Mouse (Mus musculus) adrenal gland, postnatal 10 days (tissue): Measurements from ENCODE around the gene Elmo2. TPM values are rescaled to one million over a fixed set of nuclear protein-coding genes. Genes with fewer than 3 reads are reported as not detected.

ENCODE experiments used
- DNase-seq: peaks from one replicate; pipeline ENCODE4 v3.0.0; 2021; ENCODE audit warnings: mixed read lengths
- total RNA-seq, 2 experiments: library from RNA; stranded (reverse); gene quantifications; 2 replicates each; pipeline ENCODE4 v1.2.3; 2021

The Elmo2 gene
- total RNA-seq, 2 experiments from 2014 or later = 27.0 to 34.7 TPM

DNA sequence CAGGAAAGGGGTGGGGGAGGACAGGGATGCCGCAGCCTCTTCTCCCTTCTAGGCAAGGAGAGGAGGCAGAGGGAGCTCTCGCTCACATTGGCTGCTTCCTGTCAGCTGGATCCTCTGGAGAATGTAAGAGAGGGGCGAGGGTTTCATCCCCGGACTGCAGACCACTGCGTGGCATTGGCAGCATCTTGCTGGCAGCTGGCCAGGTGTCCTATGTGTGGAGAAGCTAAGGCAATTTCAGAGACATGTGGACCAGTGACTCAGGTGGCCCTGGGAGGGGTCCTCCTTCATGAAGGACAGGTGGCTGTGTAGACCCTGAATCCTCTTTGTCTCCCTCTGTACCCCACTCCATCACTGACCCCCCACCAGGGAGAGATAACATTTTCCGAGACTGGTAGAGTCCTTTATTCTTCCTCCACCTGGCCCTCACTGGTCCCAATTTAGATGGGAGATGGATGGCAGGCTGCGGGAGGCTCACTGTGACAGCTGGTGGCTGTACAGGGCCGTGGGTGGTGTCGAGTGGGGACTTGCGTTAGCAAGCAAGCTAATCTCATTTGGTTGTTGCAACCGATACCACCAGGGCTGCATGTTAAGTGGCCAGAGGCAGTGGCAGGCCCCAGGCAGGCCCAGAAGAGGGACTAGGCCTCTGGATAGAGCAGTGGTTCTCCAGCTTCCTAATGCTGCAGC, 69.0 kb downstream of the Elmo2 start:
- DNase-seq = no peak

DNA sequence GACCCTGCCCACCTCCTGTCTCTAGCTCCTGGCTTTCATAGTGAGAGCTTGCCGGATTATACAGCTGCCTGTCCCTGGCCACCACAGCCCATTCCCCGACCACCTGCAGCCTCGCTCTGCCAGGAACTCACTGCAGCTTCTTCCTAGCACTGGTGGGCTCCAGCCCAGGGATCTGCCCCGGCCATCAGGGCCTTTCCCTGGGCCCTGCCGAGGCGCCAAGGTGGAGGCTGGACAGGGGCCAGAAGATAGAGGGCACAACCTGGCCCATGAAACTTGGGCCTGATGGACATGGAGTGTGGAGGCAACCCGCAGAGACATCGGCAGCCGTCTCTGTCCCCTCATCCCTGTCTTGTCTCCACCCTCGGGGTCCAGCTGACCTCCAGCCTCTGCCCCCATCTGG, 70.1 kb downstream of the Elmo2 start:
- DNase-seq = no peak

DNA sequence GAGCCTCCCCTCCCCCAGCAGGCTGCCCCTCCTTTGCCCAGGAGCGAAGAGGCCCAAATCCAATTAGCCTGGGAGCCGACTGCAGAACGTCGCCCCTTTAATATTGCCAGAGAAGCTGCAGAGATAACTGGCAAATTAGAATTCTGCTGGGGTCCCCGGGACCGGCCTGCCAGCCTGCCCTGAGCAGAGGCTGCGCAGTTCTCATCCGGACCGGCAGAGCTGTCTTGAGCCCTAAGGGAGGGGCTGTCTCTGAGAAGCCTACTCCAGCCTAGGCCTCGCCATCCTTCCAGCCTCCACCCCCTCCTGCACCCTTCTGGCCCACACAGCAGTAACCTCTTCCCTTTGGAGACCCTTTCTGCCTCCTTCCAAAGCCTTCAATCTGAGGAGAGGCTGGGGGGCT, 72.4 kb downstream of the Elmo2 start:
- DNase-seq = no peak

DNA sequence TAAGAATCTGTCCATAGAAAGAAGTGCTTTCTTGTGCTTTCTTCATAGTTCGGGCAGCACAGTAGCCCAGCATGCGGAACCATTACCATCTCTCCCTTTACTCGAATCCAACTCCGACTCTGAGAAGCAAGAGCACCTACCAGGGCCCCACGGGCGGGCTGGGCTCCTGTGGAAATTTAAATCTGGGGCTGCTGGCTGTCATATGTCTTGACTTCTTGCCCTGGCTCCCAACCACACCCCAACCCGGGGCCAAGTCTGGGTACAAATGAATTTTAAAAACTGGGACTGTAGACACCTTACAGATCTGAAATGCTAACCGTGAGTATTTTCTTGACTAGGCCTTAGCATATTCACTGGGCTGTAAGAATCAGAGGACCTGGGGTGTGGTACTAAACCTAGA, 73.0 kb downstream of the Elmo2 start:
- no peak for DNase-seq

DNA sequence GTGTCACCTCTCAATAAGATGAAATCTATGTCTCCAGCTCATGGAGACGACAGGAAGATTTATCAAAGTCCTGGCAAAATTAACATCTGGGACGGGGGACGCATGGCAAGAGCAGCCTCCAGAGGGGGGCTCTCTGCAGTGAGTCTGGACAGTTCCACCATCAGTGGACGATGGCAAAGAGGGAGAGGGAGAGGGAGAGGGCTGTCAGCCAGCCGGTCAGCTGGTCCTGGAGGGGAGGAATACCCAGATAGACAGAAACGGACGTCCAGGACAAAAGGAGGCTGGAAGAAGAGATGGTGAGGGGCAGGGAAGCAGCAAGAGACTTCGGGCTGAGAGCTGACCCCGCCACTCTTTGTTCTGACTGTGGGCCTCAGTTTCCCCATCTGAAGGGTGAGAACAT, 73.5 kb downstream of the Elmo2 start:
- DNase-seq = no peak

DNA sequence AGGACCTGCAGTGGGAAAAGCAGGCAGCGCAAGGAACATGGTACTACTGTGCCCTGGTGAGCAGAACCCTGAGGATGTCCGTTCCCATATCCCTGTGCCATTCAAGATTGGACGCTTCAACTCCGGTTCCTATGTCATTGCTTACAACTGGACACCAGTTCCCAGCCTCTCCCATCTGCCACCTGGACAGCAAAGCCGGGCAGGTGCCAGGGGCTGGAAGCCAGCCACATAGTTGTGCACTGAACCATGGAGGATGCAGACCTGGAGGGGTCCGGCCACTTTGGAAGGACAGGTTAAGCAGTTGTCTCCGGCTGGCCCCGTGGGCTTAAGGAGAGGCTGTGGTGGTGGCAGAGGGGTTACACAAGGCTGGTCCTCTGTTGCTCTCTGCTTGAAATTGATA, 73.9 kb downstream of the Elmo2 start:
- no peak for DNase-seq

DNA sequence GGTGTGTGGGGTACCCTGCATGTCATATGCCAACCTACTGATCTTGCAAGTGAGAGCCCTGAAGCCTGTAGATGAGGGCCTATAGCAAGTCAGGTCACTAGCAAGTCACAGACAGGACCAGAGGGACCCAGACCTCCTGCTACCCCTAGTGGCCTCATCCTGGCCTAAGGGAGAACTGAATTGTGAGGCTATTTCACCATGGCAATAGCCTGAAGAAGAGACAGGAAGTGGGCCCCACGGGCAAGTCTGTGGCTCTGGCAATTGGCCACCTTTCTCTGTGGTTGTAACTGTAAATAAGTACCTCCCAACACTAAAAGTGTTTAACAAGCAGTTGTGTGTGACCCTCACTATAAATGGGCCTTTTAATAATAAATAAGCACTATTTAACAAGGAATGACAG, 75.4 kb downstream of the Elmo2 start:
- DNase-seq = no peak

DNA sequence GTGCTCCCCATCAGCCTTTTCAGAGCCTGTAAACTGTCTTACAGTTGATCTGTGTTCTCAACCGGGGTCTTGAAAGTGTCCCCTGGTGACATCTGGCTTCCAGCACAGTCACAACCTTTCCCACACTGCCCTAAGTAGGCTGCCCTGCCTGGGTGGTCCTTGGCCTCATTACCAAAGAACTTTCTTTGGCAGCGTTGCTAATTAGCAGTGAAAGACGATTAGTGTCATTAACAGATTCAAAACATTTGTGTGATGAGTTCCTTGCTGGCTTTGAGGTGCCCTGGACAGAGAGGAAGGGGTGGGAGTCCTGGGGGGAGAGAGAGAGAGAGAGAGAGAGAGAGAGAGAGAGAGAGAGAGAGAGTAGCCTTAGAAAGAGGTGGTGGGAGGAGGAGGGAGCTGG, 77.3 kb downstream of the Elmo2 start:
- no peak for DNase-seq

DNA sequence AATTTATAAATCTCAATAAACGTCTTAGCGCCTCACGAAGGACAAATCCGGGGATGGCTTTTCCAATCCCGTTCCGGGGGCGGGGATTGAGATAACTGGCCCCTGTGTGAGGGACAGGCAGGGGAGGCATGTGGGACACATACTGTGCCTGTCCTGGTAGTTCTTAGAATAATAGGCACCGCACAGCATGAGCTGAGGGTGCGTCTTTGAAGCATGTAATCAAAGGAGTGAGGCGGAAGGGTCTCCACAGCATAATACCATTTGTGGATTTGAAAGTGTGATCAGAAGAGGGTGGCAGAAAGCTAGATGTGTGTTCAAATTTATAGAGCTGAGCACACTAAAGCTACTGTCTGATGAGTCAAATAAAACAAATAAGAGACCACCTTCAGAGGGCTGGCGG, 79.9 kb downstream of the Elmo2 start:
- no peak for DNase-seq

DNA sequence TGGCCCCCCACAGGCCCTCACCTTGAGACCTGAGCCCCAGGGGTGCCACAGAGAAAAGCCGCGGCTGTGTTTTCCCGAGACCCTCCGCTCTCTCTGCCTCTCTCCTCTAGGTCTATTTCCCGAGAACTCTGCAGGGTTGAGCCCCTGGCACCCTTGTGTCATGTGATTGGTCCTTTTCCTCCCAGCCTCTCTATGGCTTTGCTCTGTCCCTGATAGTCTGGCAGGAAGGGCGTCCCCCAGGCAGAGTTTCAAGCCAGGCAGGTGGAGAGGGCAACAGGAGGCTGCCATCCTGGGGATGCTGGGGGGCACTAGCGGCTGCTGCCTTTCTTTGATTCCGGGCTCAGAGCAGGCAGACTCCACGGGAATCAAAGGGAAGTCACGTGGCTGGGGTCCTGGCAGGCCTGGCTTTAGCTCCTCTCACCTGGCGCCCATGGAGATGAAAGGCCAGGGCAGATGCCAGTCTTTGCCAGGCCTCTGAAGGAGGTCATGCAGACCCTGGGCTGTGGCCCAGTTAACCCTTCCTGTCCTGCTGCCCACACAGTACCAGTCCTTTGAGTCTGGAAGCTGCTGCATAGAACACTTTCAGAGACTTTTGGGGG, 83.1 kb downstream of the Elmo2 start:
- no peak for DNase-seq

DNA sequence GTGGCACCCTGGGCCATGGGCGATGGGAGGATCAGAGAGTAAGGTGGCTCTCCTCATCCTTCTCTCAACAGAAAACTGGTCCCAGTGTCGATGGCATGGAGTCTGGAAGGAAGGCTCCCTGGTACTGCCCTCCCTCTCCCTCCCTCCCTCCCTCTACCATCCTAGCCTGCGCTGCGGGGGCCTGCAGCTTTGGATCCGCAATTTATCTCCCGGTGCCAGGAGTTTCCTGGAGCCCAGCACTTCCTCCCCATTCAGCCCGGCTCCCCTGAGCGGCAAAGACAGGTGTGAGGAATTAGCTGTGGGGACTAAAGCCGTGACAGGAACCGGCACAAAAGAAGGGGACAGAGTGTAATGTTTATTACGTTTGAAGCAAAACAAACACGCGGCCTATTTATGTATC, 83.7 kb downstream of the Elmo2 start:
- no peak for DNase-seq

DNA sequence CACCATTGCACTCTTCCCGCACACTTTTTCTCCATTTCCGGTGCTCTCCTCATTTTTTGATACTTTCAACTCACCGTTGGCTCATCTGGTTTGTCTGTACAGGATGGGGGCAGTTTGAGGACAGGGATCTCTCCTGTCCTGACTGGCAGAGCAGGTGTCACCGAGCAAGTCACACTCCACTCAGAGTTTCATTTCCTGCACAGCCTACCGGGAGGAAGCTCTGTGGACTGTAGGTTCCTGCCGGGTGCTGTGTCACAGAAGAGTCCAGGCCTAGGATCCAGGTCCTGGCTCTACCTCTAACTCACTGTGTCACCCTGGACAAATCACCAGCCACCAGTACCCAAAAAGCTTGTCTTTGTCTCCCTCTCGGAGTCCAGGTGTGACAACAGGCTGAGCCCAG, 84.5 kb downstream of the Elmo2 start:
- no peak for DNase-seq

DNA sequence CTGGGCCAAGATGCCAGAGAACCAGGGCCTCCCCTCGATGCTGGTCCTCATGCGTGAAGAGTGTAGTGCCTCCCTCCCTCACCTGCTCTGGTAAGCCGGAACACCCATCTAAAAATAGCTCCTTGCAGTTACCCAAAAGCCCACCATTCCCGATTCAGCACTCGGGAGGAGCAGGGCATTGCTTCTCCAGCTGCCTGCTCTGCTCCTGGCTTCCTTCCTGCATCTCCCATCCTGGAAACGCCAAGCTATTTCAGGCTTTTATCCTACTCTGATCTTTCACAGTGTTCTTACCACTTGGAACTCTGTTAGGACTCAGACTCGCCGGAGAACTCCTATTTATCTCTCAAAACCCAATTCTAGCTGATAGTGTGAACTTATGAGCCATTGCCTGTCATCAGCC, 85.9 kb downstream of the Elmo2 start:
- DNase-seq = no peak

DNA sequence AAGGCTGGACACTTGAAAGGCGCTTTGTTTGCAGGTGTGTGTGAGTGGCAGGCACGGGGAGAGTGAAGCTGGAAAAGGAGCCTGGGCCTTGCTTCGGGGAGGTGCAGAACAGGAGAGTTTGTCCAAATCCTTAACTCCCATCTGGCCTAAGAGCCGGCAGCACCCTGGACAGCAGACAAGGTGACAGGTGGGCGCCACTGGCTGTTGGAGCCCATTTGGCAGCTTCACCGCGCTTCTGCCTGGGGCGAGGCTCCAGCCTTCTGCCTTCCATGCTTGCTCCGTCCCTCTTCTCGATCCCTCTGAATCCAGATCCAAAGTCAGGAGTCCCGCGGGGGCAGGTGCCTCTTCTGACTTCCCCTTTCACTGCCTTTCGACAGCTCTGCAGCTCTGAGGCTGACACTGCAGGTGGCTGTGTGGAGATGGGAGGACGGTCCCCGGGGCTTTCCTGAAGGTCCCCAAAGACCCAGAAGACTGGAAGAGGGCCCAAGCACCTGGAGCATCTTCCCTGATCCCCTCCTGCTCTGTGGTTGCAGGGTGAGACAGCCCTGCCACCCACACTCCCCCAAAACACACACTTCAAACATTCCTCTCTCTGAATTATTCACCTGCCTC, 86.6 kb downstream of the Elmo2 start:
- DNase-seq = no peak

DNA sequence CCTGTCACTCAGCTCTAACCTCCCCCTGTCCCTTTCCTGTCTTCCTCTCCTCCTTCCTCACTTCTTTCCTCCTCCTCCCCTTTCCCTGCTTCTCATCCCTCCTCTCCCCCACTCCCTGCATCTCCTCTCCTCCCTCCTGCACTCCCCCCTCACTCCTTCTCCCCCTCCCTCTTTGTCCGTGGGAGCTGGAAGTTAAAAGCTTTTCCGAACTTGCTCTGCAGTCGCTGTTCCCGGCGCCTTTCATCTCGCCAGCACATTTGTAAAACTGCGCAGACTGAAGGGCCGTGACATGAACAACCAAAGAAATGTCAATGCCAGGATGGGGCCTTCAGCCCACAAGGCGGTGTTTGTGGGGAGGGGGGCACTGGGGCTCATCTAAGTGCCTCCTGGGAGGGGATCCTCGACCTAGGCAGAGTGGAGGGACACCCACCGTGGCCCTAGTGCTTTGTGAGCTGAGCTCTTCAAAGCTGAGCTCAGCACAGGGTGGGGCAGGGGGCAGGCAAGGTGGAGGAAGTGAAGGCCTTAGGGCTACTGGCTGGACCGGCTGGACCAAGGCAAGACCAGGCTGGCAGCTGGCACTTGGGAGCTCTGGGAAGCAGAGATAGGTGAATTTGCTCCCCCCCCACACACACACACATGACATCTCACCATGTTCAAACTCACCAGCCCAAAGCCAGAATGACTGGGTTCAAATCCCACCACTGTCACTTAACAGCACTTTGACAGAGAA, 87.7 kb downstream of the Elmo2 start:
- DNase-seq = peak; percentile 33

Other genes with a start within 250 kb of the Elmo2 start
- gene 1700025C18Rik, start 235.7 kb downstream of the Elmo2 start, total RNA-seq = not detected
- 1 to 10 TPM; 1.1 to 1.2 TPM for gene Cdh22, start 91.6 kb downstream of the Elmo2 start, total RNA-seq
- gene Slc35c2, start 38.6 kb downstream of the Elmo2 start, total RNA-seq = 10 to 100 TPM; 33.0 to 34.1 TPM
- not detected for gene Zfp663, start 42.2 kb upstream of the Elmo2 start, total RNA-seq
- 1 to 10 TPM; 5.1 to 6.0 TPM for gene Zfp334, start 61.8 kb upstream of the Elmo2 start, total RNA-seq
- under 1 TPM; 0.30 to 0.51 TPM for gene Ocstamp, start 73.9 kb upstream of the Elmo2 start, total RNA-seq
- gene Slc13a3, start 146.8 kb upstream of the Elmo2 start, total RNA-seq = 10 to 100 TPM; 17.4 to 38.9 TPM
- 10 to 100 TPM; 13.8 to 16.8 TPM for gene Trp53rka, start 166.8 kb upstream of the Elmo2 start, total RNA-seq
- gene Slc2a10, start 177.3 kb upstream of the Elmo2 start, total RNA-seq = 1 to 10 TPM; 1.7 to 2.3 TPM